Mouse (Mus musculus) spleen, postnatal 14 days (tissue): ENCODE measurements around the gene Klk1b9.
"Not testable (repeated sequence)": the region's sequence is repeated elsewhere in the genome, so short reads cannot be mapped to it uniquely, and the experiment has no call there.

Experiments
- DNase-seq, 2 experiments: peaks; one replicate each; pipeline ENCODE4 v3.0.0; 2021 to 2022; ENCODE audit warnings: low spot score in 2 of 2

Klk1b9 gene

DNA sequence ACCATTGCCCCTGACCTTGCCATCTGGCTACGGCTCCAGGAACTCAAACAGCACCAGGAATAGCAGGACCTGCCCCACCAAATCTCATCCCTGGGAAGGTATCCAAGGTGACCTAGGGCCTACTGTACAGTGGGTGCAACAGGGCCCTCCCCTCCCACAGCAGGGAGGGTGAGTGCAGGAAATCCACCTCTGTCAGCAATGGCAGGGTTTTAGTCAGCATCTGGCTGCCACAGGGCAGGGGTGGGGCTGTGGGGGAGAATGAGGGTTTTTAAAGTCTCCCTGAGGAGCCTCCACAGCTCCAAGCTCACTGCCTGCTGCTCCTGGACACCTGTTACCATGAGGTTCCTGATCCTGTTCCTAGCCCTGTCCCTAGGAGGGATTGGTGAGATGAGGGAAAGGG, at the start of gene Klk1b9:
Klk1b9 (plus strand) TSS at position 301 of the 400 bp plus-strand sequence.
- DNase-seq, result not testable (repeated sequence)

GRCm38 (mm10) chr7:43928521-43928920, 47.3 kb upstream of the Klk1b9 start:
- DNase-seq, result no peak

- no peak for DNase-seq
Observed at GRCm38 (mm10) chr7:43932337-43932736, 43.5 kb upstream of the Klk1b9 start.

DNA sequence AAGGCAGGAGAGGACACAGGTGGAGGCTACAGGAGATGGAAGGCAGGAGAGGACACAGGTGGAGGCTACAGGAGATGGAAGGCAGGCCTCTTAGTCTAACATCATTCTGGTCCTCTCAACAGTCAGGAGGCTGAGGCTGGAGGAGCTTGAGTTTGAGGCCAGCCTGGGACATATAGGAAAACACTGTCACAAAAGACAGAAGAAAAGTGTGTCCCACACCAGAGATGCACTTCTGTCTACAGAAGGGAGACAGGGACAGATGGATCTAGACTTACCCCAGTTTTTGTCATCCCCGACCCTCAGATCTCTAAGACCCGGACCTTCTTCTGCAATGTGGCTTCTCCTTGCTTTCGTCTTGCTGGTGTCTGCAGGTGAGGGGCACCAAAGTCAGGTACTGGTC, 42.4 kb upstream of the Klk1b9 start, which contains the start of gene Klk15:
Klk15 (plus strand) TSS at position 301 of the 400 bp plus-strand sequence.
- no peak for DNase-seq

DNA sequence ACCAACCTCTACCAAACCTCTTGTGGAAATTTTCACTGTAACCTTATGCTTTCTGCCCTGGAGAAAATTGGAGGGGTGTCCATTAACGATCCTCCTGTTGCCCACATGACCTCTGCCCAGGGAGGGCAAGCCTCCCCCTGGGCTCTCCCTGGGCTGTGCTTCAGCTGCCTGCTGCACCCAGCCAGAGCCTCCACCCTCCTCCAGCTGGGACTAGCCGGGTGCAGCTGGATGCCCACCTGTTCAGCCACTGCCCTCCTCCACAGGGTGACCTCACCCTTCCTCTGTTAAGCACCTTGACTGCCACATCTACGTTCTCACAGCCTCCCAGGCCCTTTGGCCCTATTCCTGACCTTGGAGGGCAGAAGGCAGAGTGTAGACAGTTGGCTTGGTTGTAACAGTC, 41.1 kb upstream of the Klk1b9 start:
- DNase-seq, result no peak

- DNase-seq, result no peak
Observed at GRCm38 (mm10) chr7:43936551-43936950, 39.3 kb upstream of the Klk1b9 start.

- DNase-seq, result not testable (repeated sequence)
Observed at GRCm38 (mm10) chr7:43942293-43942692, 33.6 kb upstream of the Klk1b9 start.

DNA sequence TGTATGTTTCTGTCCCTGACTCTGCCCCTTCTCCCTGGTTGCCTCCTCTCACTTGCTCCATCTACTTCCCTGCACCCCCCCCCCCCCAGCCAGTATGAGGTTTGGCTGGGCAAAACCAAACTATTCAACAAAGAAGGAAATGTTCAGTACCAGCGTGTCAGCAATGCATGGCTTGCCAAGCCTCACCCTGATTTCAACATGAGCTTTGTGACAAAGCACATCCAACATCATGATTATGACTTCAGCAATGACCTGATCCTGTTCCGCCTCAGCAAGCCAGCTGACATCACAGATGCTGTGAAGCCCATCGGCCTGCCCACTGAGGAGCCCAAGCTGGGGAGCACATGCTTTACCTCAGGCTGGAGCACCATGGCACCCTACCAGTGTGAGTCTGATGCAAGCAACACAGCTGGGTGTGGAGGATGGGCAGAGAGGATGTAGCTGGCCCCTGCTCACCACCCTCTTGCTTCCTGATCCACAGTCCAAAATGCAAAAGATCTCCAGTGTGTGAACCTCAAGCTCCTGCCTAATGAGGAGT, 31.1 kb upstream of the Klk1b9 start:
- no peak for DNase-seq

DNA sequence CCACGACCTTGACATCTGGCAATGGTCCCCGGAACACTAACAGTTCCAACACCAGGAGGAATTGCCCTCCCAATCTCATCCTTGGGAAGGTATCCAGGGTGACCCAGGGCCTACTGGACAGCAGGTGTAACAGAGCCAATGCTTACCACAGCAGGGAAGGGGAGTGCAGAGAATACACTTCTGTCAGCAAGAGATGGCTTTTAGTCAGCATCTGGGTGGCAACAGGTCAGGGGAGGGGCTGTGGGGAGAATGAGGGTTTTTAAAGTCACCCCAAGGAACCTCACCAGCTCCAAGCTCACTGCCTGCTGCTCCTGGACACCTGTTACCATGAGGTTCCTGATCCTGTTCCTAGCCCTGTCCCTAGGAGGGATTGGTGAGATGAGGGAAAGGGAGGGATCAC, 25.5 kb upstream of the Klk1b9 start, which contains the start of gene Klk1b8:
Klk1b8 (plus strand) TSS at position 301 of the 400 bp plus-strand sequence.
- DNase-seq, result no peak

DNA sequence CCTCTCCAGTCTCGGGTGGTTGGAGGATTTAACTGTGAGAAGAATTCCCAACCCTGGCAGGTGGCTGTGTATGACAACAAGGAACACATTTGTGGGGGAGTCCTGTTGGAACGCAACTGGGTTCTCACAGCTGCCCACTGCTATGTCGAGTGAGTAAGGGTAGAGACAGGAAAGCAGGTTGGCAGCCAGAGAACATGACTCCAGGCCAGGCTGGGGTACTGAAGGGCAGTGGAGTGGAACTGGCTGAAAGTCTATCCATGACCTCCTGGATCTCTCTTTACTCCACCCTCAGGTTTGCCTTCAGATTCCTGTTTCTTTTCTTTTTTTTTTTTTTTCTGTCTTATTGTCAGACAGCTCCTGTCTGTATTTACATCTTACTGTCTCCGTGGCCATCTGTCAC, 23.2 kb upstream of the Klk1b9 start:
- no peak for DNase-seq

- no peak for DNase-seq
Observed at GRCm38 (mm10) chr7:43966451-43966850, 9.4 kb upstream of the Klk1b9 start, which contains the start of gene Klk1b1. Klk1b1 (plus strand) TSS chr7:43966751.

GRCm38 (mm10) chr7:43967058-43967457, 8.8 kb upstream of the Klk1b9 start:
- DNase-seq, result no peak

DNA sequence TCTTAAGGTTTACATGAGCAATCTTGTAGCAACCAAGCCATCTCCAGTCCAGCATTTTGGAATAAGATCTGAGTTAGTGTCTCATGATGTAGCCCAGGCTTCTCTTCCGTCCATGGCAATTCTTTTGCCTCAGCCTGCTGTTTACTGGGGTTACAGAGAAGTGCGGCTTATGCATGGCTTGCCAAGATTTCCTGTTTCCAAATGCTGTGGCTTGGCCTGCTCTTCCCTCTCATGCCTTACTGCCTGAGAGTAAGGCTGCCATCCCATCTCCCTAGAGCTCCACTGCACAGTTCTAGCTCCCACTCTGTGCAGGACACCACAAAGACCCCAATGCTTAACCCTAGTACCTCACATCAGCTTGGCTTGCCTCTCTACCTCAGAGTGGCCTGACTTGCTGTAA, 8.2 kb upstream of the Klk1b9 start:
- DNase-seq, result no peak

- no peak for DNase-seq
Observed at GRCm38 (mm10) chr7:43985657-43986056, 9.8 kb downstream of the Klk1b9 start.

DNA sequence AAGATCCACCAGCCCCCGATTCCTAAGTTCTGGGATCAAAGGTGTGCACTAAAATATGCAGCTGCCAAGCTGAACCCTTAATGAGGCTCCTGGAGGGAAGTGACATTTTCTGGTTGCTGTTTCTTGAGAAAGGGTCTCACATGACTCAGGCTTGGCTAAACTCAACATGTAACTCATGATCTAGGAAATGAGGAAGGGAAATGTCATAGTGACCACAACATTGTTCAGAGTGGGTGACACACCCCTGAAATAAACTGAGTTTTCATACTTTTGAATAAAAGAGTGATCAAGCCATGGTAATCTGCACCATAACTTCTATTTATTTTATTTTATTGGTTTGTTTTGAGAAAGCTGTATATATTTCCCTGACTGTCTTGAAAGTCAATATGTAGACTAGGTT, 19.0 kb downstream of the Klk1b9 start:
- DNase-seq, result not testable (repeated sequence)

GRCm38 (mm10) chr7:43995577-43995976, 19.7 kb downstream of the Klk1b9 start, which contains the start of gene Klk1b11:
Klk1b11 (plus strand) TSS chr7:43995877.
- not testable (repeated sequence) for DNase-seq

DNA sequence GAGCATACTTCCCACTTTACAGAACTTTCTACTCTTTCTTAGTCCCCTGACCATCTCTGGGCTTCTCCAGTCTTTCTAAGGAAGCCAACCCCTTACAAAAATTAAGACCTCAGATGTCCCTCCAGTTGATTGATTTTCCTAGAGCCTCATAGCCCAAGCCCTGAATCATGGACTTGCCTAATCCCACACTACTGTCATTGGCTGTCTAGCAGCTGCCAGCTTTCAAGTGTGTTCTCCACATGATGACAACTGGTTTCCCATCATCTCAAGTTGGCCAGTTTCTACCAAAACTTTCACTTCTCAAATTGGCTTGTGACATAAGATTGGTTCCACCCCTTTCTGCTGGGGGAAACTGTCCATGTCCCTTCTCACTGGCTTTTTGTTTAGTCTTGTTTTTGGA, 29.0 kb downstream of the Klk1b9 start:
- no peak for DNase-seq

- DNase-seq, result not testable (repeated sequence)
Observed at GRCm38 (mm10) chr7:44011868-44012267, 36.0 kb downstream of the Klk1b9 start, which contains the start of gene Klk1b26. Klk1b26 (plus strand) TSS chr7:44012168.

DNA sequence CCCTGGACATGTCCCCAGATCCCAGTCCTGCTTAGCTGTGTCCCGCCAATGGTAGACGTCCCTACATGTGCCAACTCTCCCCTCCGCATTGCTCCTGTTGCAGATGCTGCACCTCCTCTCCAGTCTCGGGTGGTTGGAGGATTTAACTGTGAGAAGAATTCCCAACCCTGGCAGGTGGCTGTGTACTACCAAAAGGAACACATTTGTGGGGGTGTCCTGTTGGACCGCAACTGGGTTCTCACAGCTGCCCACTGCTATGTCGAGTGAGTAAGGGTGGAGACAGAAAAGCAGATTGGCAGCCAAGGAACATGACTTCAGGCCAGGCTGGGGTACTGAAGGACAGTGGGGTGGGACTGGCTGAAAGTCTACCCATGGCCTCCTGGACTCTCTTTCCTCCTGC, 38.8 kb downstream of the Klk1b9 start:
- not testable (repeated sequence) for DNase-seq

GRCm38 (mm10) chr7:44015071-44015470, 39.2 kb downstream of the Klk1b9 start:
- no peak for DNase-seq
